Mouse (Mus musculus): ENCODE data around the gene Magi3.

GRCm38 (mm10) chr3:104009924-104010662, 210.1 kb downstream of the Magi3 start:
- TF ChIP-seq TAL1 (IDR thresholded peaks at IDR 0.05; ENCODE audit: low read length), result no peak
- no peak for TF ChIP-seq GATA1 (IDR thresholded peaks at IDR 0.05; ENCODE audit: low read length)

Measured in erythroblast, embryonic 14.5 days (primary cell).